Mouse (Mus musculus): ENCODE measurements around the gene Il6ra.

GRCm38 (mm10) chr3:89858123-89858522 is 54.9 kb downstream of the Il6ra start:
- peak; percentile 90 for TF ChIP-seq CTCF (IDR thresholded peaks at IDR 0.05; ENCODE audit: low read depth)
- no peak for TF ChIP-seq EP300 (IDR thresholded peaks at IDR 0.05; ENCODE audit: low read depth)
